Mouse (Mus musculus) cerebellum, postnatal 25 days (tissue): Measurements from ENCODE around the gene Rtn1.

ENCODE experiments used
- DNase-seq, 2 experiments: peaks; one replicate each; pipeline ENCODE4 v3.0.0; 2021; ENCODE audit warnings: mixed read lengths in 2 of 2

Gene Rtn1

DNA sequence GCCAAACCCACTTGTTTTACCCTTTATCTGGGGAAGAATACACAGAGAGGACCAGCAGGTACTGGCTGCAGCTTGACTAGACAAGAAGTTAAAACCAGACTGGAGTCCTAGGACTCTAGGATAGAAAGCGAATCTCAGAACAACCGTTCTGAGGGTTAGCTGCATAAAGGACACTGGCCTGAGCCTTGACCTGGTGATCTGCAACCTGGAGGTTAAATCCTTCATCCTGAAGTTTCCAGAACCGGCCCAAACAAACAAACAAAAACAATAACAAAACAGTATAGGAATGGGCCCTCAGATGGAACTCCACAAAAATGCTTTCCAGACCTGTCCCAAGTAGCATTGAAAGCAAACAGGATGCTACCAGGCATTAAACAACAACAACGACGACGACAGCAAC lies at the start of gene Rtn1:
Gene Rtn1, minus strand, starts transcription at position 101 of the 400 bp plus-strand sequence.
- no peak for DNase-seq

DNA sequence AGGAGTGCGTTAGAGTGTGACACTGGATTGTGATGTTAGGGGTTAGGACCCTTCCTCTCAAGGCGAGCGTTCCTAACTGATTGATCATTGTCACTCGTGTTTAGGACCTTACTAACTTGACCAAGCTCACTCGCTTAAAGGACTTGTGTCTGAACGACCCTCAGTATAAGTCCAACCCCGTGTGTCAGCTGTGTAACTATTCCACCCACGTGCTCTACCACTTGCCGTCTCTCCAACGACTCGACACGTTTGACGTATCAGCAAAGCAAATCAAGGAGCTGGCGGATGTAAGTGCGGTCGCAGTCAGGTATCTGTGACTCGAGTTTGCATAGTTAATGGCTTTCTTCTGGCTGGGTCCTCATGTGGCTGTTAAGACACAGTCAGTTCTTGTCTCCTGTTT lies 45.1 kb upstream of the Rtn1 start:
- no peak for DNase-seq

DNA sequence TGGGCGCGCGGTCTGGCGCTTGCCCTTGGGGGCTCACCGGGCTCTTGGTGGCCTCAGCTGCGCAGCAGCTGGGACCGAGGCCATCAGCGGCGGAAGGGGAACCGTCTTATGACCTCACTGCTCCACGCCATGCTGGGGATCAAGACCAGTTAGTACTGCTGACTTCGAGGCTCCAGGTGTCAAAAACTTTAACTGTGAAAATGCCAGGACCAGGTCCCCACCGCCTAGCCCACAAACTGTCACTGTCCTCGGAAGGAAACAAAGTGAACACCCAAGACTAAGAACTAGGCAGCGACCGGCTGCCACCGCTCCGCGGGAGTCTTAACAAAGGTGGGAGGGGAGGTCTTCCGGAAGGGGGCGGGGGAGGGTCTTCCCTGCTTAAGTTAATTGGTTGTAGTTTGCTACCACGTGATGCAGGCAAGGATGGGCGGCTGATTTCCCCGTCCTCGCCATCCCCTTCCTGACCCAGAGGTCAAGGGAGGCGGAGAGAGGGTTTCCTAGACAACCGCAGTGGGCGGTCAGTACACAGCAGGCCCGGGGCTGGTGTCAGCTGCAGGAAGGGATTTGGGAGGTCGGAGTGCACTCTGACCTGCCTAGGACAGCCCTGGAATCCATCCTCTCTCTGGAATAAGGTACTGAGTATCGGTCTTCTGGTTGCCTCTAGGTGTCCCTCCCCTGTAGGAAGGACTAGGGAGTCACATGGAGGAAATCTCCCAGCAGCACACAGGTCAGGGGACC lies 33.2 kb upstream of the Rtn1 start, which contains the start of gene Lrrc9:
Gene Lrrc9, plus strand, starts transcription at position 28 of the 738 bp plus-strand sequence.
- DNase-seq = peak; percentile 15 to 21

DNA sequence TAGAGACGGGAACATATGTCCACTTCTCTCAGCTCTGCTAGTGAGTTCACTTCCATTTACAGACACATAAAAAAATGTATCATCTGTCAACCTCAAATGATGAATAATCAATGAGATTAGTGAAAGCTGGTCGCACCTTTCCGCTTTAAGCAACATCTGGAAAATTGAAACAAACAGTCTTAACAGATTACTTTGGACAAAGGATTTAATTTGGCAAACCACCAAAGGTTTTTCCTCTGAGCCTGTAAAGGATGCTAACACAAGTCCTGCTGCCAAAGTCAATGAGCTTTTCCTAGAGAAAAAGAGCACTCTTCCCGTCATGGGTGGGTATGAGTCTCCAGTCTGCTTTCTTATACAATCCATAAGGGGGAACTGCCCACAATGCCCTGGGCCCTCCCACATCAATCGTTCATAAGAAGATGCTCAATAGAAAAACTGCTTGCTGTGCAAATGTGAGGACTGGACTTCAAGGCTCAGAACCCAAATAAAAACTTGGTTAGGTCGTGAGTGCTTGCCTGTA lies 30.2 kb upstream of the Rtn1 start:
- DNase-seq = no peak

DNA sequence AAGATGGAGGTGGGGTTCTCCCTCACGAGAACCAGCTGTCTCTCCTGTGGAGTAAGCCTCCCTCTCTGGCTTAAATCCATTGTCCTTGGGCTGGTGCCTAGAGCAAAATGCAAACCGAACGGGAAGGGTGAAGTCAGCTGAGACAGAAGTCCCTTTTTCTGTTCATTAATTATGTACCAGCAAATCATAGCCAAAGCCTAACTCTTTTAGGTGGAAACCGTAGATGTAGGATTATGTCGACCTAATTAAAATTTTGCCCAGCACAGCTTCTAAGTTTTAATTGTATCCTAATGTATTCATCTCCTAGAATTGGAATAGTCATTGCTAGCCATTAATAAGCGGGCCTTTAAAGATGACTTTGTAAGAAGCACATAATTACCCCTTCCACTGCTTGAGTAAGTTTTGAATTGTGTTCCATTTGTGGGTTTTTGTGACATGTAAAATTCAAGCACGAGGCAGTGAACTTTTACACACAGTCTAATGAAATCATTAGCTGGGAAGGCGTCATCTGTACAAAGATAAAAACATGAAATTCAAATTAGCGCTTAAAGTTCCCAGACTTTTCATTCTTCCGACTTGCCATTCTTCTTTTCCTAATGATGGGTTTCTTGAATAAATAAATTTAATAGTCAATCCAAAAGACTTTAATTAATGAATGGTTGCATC lies 29.0 kb upstream of the Rtn1 start:
- DNase-seq = peak in 1 of 2 experiments; percentile 22

DNA sequence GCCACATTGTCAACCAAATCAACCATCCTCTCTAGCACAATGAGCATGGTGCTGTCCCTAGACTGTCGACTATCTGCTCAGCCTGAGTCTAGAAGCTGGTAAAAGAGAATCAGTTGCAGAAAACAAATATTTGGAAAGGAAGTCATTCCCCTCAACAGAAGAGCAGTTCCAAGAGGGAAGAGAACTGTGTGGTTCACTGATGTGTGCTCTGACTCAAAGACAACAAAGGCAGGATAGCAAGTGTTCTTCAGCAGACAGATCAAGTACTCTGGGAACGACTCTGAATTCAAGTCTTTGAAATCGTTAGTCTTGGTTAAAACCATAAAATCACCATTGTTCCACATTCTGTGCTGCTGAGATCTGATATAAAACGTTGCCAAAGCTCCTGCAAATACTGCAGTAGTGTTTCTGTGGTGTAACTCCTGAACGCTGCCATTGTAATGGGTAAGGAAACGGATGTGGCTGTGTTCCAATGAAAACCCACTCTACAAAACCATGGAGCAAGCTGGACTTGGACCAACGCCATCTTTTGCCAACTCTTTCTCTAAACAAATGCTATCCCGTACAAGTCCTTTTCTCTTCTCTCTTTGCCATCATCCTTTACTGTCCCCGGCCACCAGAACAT lies 24.5 kb upstream of the Rtn1 start:
- DNase-seq = peak in 1 of 2 experiments; percentile 11

DNA sequence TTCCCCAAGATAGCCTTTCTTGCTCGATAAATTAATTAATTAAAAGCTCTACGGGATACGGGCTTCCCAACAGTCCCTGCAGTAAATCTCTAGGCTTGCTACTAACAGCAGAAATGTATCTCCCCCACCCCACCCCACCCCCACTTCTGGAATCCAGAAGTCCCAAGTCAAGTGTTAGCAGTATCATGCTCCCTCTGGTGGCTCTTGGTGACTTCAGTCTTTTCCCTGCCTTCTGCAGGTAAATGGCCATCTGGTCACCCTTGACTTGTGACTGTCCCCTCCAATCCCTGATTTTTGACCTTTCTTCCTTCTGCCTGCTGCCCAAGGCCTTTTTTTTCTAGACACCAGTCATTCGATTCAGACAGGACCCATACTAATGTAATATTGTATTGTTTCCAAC lies 23.4 kb upstream of the Rtn1 start:
- DNase-seq = peak in 1 of 2 experiments; percentile 24

DNA sequence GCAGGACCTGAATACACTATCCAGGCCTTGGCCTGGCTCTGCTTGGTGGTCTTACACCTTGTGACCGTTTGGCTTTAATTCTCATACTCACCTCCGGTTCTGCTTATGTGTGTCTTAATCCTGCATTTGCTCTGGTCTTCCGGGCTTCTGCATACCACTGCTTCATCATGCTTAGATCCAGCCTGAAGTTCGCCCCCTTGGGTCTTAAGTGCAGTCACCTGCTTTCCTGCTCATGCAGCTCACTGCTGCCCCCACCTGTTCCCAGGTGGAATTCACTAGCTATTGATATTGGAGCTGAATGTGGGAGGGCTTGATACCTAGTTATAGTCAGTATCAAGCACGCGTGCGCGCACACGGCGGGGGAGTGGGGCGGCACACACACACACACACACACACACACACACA lies 18.9 kb upstream of the Rtn1 start:
- DNase-seq = peak; percentile 85 to 92

DNA sequence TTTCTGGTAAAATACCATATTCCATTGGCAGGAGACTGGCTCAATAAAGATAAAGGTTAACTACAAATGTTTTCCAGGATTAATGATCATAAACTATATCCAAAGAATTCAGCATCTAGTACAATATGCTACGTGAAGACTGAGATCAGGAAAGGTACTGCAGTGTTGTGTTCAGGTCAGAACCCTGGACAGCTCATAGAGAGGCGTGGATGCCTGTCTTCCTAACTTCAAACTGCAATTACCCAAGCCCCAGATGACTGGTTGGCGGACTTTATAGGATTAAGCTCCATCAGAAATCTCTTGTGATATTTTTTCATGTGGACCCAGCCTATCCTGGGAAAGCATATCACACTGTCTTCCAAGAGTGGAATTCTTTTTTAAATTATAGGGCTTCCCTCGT lies 13.8 kb upstream of the Rtn1 start:
- DNase-seq = no peak

DNA sequence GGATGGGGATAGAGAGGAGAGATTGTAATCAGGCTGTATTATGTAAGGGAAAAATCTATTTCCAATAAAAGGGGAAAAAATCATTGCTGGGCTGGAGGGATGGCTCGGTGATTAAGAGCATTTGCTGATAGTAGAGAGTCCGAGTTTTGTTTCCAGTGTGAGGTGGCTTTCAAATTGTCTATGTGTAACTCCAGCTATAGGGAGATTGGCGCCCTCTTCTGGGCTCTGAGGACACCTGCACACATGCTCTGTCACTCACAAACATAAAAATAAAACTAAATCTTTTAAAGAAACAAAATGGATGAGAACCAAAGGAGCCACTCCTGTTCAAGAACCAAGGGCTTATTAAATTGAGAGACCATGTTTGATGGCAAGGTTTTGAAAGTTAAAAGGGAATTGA lies 8.9 kb upstream of the Rtn1 start:
- DNase-seq = peak; percentile 27 to 61

DNA sequence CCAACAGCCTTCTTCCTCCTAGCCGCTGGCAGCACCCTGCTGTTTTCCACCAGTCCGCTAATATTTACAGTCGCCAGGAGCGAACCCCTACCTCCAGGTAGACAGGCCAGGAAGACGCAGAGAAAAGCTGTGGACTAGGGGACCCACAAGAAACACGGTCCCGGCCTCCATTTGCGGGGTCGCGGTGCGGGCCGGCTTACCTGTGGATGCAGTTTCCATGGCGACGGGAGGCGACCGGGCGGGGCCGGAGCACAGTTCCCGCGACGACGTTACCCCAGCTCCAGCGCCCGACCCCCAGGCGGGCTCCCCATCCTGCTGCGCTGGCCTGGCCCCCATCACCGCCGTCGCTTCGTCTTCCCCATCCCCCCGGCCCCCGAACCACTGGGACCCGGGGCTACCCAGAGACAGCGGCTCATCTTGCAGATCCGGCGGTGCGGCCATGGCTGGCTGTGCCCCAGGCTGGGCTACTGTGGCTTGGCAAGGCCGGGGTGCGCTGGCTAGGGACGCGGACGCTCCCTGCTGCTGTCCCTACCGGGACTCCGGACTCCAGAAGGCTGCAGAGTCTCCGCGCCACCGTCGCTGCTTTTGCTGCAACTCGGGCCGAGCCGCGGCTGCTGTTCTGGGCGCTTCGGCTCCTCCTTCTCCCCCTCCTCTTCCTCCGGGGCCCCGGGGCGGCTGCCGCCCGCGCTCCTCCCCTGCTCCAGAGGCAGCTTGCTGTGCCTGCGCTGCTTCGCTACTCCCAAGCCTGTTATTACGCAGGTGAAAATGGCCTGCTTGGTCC lies 553 bp downstream of the Rtn1 start:
- DNase-seq = peak; percentile 82 to 86

DNA sequence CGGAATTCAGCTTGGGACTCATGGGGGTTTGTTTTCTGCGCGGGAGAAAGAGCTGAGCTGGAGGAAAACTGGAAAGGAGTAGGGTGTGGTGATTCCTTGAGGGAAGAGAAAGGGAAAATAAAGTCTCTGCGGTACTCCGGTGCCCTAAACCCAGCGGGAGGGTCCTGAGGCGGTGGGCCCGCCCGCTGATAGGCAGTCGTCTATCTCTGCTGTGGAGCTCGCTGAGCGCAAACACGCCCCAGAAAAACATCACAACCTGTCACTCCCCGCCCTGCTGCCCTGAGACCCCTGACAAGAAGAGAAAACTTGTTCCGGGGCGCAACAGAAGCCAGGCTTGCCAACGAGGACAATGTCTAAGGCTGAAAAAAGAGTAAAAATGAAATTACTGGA lies 1.1 kb downstream of the Rtn1 start:
- DNase-seq = peak in 1 of 2 experiments; percentile 49

DNA sequence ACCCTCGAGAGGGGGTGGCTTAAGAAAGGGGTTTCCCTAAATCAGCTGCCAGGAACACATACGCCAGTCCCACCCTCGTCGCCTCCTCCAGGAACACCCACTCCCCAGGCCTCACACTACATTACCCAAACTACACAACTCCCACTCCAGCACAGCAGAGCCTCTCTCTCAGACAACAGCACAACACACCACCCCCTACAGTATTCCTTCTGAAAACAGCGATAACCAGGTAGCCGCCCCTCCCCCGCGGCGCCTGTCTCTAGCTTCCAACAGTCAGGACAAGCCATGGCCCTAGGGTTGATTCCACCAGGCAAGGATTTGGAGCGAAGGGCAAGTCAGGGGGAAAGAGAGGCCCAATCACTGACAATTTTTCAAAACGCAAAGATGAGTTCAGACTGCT lies 1.7 kb downstream of the Rtn1 start:
- DNase-seq = peak; percentile 60 to 74

DNA sequence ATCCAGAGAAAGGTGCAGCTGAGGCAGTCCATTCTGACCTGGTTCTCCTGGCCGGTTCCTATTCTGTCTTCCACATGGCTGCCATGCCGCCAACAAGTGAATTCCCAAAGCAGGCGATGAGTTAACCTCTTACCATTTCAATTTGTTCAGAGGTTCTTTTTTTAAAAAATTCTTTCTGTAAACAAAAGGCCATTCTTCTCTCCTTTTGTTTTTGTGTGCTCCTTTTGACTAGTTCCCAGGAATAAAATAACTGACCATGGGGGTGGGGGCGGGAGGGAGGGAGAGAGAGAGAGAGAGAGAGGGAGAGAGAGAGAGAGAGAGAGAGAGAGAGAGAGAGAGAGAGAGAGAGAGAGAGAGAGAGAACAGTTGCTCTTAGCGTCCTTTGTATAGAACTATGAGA lies 3.8 kb downstream of the Rtn1 start:
- DNase-seq = no peak

DNA sequence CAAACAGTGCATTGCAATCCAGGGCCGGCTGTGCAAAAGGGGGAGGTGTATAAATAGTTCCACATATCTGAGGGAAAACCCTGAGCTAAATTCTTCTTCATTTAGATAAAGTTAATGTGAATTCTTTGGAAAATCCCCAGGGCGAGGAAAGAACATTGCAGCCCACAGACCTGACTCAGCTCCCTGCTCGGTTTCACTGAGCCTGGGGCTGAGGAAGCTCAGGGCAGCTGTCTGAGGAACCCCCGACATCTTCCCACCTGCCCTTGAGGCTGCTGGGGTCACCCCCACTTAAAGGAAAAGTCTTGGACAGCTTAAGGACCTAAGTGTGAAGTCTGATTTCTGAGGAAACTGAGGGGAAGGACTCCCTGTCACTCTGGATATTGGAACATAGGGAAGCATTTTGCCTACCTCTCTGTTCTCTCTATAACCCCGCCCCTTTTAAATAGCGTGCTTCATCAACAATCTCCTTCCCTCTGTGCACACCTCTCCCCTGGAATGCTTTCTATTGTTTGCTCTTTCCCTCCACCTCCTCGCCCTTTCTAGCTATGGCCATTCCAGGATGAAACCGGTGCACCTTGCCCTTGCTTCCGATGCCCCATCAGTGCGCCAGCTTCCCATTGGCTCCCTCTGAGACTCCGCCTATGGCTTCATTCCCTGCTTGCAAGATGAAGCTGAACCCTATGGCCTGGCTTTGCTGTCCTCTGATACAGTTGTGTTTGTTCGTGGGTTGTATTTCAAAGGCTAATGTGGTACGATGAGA lies 15.6 kb downstream of the Rtn1 start:
- no peak for DNase-seq

DNA sequence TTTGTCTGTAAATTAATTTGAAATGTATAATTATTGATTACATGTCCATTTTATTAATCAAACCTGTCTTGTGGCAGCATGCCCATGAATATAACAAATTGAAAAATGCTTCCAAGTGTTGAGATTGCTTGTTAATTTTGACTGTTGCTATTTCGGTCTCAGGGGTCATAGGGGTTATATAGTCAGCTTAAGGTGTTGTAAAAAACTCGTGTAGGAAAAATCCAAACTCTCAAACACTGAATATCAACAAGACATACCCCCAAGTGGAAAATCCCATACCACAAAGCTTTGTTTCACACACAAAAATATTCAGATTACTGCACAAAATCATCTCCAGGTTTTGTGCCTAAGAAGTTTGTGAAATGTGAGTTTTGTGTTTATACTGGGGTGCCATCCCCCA lies 18.5 kb downstream of the Rtn1 start:
- DNase-seq = no peak

DNA sequence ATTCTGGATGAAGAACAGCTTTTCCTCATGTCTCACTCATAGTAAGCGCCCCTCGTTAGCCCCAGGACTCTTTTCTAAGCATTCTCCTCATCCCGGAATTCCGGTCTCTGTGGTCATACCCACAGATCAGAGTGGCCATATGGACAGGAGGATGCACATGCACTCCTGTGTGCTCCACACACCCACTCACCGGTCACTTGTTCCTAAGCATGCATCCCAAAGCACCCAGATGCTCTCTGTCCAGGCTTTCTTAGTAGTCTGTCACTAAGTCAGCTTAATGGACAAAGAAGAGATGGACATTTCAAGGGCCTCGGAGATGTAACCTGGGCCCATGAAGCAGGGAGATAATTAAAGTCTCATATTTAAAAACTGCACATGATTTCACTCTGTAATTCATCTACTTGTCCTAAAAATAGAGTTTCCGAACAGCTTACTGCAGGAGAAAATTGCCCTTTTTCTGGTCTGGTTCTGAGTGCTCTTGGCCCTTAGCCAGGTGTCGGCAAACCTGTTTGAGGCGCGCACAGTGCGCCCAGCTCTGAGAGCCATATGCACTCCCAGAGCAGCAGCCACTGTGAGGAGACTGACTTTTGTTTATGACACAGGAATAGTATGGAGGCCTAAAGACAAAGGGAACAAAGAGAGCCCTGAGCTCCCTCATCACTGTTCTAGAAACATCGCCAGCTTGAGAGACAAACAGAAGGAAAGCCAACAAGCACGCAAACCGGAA lies 19.3 kb downstream of the Rtn1 start:
- peak; percentile 64 to 79 for DNase-seq

DNA sequence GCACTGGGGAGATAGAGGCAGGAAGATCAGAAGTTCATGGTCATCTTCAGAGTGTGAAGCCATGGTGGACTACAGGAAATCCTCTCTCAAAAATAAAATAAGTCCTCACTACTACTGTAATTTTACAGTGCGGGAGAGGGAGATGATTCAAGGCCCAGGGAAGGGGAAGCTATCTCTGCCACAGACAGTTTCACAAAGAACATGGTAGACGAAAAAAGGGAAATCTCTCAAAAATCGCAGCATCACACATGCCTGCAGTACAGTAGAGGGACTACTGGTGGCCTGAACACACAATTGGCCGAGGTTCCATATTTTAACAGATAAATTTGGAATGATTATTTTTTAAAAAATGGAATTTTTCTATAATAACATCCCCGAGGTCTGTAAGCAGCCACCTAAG lies 20.0 kb downstream of the Rtn1 start:
- no peak for DNase-seq

DNA sequence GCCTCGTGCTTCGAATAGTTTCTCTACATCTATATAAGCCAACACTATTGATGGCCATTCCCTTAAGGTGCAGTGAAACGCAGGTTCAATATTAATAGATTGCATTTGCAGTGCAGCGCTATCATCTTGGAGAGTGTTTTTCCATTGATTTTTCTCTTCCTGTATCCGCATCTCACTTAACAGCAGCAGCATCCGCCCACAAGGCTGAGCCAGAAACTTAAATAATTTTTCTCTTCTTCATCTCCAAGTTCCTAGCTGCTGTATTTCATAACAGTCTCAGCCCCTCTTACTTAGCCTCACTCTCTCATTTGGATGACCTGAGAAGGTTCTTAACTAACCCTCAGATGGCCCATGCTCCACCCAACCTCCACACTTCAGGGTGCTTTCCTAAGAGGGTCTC lies 20.7 kb downstream of the Rtn1 start:
- no peak for DNase-seq

DNA sequence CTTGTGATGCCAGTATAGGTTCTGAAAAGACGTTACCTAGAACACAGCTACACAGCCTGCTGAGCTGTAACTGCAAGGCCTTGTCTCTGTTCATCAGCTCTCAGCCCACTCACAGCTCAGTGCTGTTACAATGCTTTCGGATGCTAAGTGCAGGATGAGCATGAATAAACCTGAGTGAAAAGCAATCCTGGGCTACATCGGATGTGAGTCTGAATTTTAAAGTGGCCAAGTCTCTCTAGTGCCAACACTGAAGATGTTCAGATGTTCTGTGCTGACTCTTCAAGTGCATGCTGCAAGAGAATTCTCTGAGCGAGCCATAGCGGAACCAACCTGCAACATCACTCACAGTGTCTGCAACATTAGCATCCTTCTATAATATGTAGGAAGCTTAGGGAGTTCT lies 32.5 kb downstream of the Rtn1 start:
- DNase-seq = no peak

DNA sequence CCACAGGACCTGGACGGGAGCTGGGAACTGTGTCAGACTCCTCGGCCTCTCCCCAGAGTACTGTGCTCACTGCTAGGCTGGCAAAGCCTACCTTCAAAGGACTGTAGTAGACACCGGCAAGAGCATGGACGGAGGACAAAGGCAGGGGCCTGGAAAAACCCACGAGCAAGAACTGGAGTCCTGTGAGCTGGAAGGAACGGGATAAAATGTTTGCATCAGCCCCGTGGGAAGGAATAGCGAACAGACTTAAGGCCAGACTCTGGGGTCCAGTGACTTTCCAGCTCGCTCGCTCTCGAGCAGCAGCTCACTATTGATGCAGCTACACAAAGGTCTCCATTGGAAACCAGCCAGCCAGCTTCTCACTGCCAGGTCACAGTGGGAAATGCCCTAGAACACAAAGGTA lies 34.0 kb downstream of the Rtn1 start:
- peak; percentile 55 to 63 for DNase-seq
